13 mouse cellular contexts compared by ENCODE assay signal in the genomic region with DNA sequence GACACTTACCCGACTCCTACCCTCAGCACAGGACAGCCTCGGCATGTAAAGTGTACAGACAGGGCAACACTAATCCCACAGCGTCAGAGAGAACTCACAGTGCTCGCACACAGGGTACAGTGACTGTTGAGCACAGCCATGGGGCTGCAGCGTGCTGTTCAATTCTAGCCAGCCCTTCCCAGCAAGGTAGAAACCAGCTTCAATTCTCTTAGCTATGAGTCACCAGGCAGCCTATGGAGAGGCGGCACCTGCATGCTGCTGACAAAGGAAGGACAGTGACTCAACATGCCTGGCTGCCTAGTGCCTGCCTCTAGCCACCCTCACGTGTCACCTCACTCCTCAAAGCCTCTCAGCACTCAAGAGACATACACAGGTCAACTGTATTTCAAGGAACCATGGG. TPM values are rescaled to one million over a fixed set of nuclear protein-coding genes. Genes with fewer than 3 reads are reported as not detected.
DNase-seq lines count a peak whose midpoint lies in the region; ATAC-seq and TF ChIP-seq lines count a peak whose summit lies in the region.
"Had no signal": no experiment of that assay in that cellular context is flagged by ENCODE, and none has a peak within 500 bp of the region (broad histone marks: within the 10 kb centered on the region; RNA-seq: fewer than 3 reads in every experiment).

No protein-coding gene starts in this region.

- 93% methylated on average over 7 of the region's 7 CpGs for WGBS in midbrain, postnatal 0 days

- intact Hi-C loops in left cerebral cortex, postnatal 14 days (cut with DNase I) = no loop called here
- intact Hi-C loops in left cerebral cortex, postnatal 36 days (cut with DNase I) = no loop called here

- dilution Hi-C loops in CH12.LX (cut with MboI; ENCODE audit: extremely low pct_ligation_motif_present, extremely low pct_unique_long_range_greater_than_20kb, low sequenced_read_pairs) = no loop called here

- peak; percentile 27 for ATAC-seq in Patski
- no peak for ATAC-seq in inflammation-experienced regulatory T-cells, adult 6 months
- no peak for ATAC-seq in midbrain, postnatal 0 days (ENCODE audit: low FRiP score)
- ATAC-seq: activated CD4-positive, CD25-positive, alpha-beta regulatory T cell, adult 4 months; forebrain, embryonic 13.5 days; hindbrain, embryonic 16.5 days had no signal

- no peak for TF ChIP-seq POLR2A in CH12.LX (IDR thresholded peaks at IDR 0.05; ENCODE audit: low read depth, low read length)

- no peak for TF ChIP-seq EP300 in CH12.LX (IDR thresholded peaks at IDR 0.05; ENCODE audit: low read length)

- no peak for TF ChIP-seq CTCF in CH12.LX (conservative IDR thresholded peaks at IDR 0.05 in 1 of 2, IDR thresholded peaks at IDR 0.05 in 1 of 2; ENCODE audit: low read depth in 2 of 2, low read length in 2 of 2)
- no peak for TF ChIP-seq CTCF in Patski (IDR thresholded peaks at IDR 0.05)
- no peak for TF ChIP-seq CTCF in midbrain, postnatal 0 days (IDR thresholded peaks at IDR 0.05)

- no peaks in the 10 kb centered on the region for H3K27me3 ChIP-seq in CH12.LX (replicated peaks)
- H3K27me3 ChIP-seq in Patski = no peaks in the 10 kb centered on the region
- H3K27me3 ChIP-seq in midbrain, postnatal 0 days (ENCODE audit: insufficient read depth, low read length) = no peaks in the 10 kb centered on the region
- H3K27me3 ChIP-seq: forebrain, embryonic 13.5 days; heart, embryonic 15.5 days had no signal

- H3K4me2 ChIP-seq in CH12.LX (ENCODE audit: insufficient read depth, low read depth, poor library complexity, severe bottlenecking) = no peak overlapping the region
- H3K4me2 ChIP-seq in midbrain, postnatal 0 days (ENCODE audit: low read depth, low read length, poor library complexity, severe bottlenecking) = no peak overlapping the region
- H3K4me2 ChIP-seq: forebrain, embryonic 13.5 days; heart, embryonic 15.5 days had no signal

- peaks cover 13 to 34% of the 10 kb centered on the region in 2 experiments for H3K4me1 ChIP-seq in CH12.LX (ENCODE audit: control insufficient read depth in 1 of 2, insufficient read depth in 2 of 2)
- no peaks in the 10 kb centered on the region for H3K4me1 ChIP-seq in midbrain, postnatal 0 days (ENCODE audit: insufficient read depth, low read length)
- H3K4me1 ChIP-seq: forebrain, embryonic 13.5 days; heart, embryonic 15.5 days had no signal

- in situ Hi-C loops in CH12.LX (cut with MboI; ENCODE audit: low pct_ligation_motif_present, low pct_unique_long_range_greater_than_20kb, low sequenced_read_pairs) = no loop called here
- in situ Hi-C loops in Patski (cut with MboI; ENCODE audit: low pct_unique_long_range_greater_than_20kb) = no loop called here

- H3K79me2 ChIP-seq in CH12.LX (replicated peaks; ENCODE audit: control insufficient read depth, extremely low read depth, insufficient read depth, poor library complexity, severe bottlenecking) = no peaks in the 10 kb centered on the region

- CTCF ChIA-PET in Patski (lab: Charles Lee) = no interaction called here

- POLR2A ChIA-PET in Patski (lab: Charles Lee) = no interaction called here

- H3K9me3 ChIP-seq in CH12.LX (replicated peaks; ENCODE audit: low read length) = no peaks in the 10 kb centered on the region
- H3K9me3 ChIP-seq in midbrain, postnatal 0 days (ENCODE audit: low read length) = no peaks in the 10 kb centered on the region
- H3K9me3 ChIP-seq: forebrain, embryonic 13.5 days; heart, embryonic 15.5 days had no signal

- H3K4me3 ChIP-seq in CH12.LX (replicated peaks in 1 of 3; ENCODE audit: low read depth in 2 of 3, low read length in 2 of 3, poor library complexity in 1 of 3) = no peak overlapping the region
- no peak overlapping the region for H3K4me3 ChIP-seq in midbrain, postnatal 0 days (ENCODE audit: low read depth, low read length)
- H3K4me3 ChIP-seq: forebrain, embryonic 13.5 days; heart, embryonic 15.5 days had no signal

- no peak for TF ChIP-seq RAD21 in CH12.LX (IDR thresholded peaks at IDR 0.05; ENCODE audit: low read depth, low read length)

- H3K27ac ChIP-seq in CH12.LX (ENCODE audit: insufficient read depth, low read depth) = no peak overlapping the region
- no peak overlapping the region for H3K27ac ChIP-seq in midbrain, postnatal 0 days (ENCODE audit: low read depth, low read length)
- H3K27ac ChIP-seq: forebrain, embryonic 13.5 days; heart, embryonic 15.5 days; kidney, postnatal 0 days had no signal

- no peak overlapping the region for H3K9ac ChIP-seq in CH12.LX (ENCODE audit: insufficient read depth, low read depth)
- no peak overlapping the region for H3K9ac ChIP-seq in midbrain, postnatal 0 days (replicated peaks; ENCODE audit: low read length, poor library complexity, severe bottlenecking)
- H3K9ac ChIP-seq: forebrain, embryonic 13.5 days; heart, embryonic 15.5 days had no signal

- peaks cover 87 to 98% of the 10 kb centered on the region in 2 experiments for H3K36me3 ChIP-seq in CH12.LX (replicated peaks in 1 of 2; ENCODE audit: control insufficient read depth in 1 of 2, insufficient read depth in 1 of 2, low read length in 1 of 2)
- peaks cover 76% of the 10 kb centered on the region for H3K36me3 ChIP-seq in midbrain, postnatal 0 days (ENCODE audit: insufficient read depth, low read length)

- peak; percentile 40 for DNase-seq in left cerebral cortex, adult 11 months (ENCODE audit: low spot score)
- DNase-seq in left cerebral cortex, postnatal 14 days (ENCODE audit: low spot score in 2 of 2) = no peak
- DNase-seq in CH12.LX (ENCODE audit: extremely low read depth) (no peak), Patski (ENCODE audit: low read depth, low spot score) (no peak)
- peak; percentile 35 to 40 for DNase-seq in left cerebral cortex, postnatal 36 days (ENCODE audit: low spot score in 2 of 2)
- DNase-seq in midbrain, postnatal 0 days (ENCODE audit: low spot score) = no peak
- DNase-seq: gastrocnemius, postnatal 25 days had no signal

TF ChIP-seq in CH12.LX, 34 proteins besides CTCF, POLR2A, EP300 and RAD21:
- TF ChIP-seq BHLHE40 (IDR thresholded peaks at IDR 0.05; ENCODE audit: low read depth, low read length) = 0 out of 2 replicates have a peak, but pooled peaks have one; percentile 12
- no peak for TF ChIP-seq MAZ (IDR thresholded peaks at IDR 0.05; ENCODE audit: low read depth, low read length)
TF ChIP-seq in CH12.LX: peak in this region for 1.

RNA-seq across cellular contexts. Expression of a gene that starts 24.6 kb away (rescaled TPM):
- total RNA-seq in left cerebral cortex, postnatal 14 days (2021) = 100 to 1,000 TPM; 515 to 524 TPM
- total RNA-seq in CH12.LX (2012; rRNA removed) = 76.9 and 83.1 TPM in 2 replicates
- 95.2 and 116 TPM in 2 replicates for total RNA-seq in CH12.LX (2014; rRNA removed)
- 82.2 and 91.6 TPM in 2 replicates for polyA plus RNA-seq in CH12.LX (2012; ENCODE audit: insufficient read length, low read depth)
- polyA plus RNA-seq in Patski (2021) = 382 TPM
- 100 to 1,000 TPM; 539 to 601 TPM for total RNA-seq in left cerebral cortex, postnatal 36 days (2021)
- polyA plus RNA-seq in inflammation-experienced regulatory T-cells, adult 6 months (2017; shearing (Covaris generic)) = 10 to 100 TPM; 78.2 to 86.1 (median 84.1) TPM
- 251 and 264 TPM in 2 replicates for total RNA-seq in midbrain, postnatal 0 days (2014; rRNA removed)
- 333 and 346 TPM in 2 replicates for polyA plus RNA-seq in midbrain, postnatal 0 days (2015; fragmentation: Nextera tagmentation; extraction: Ambion mirVana)

RNA-seq across cellular contexts. Expression of a gene that starts 24.6 kb away (rescaled TPM):
- total RNA-seq in left cerebral cortex, postnatal 14 days (2021) = 10 to 100 TPM; 46.9 to 50.1 TPM
- total RNA-seq in CH12.LX (2012; rRNA removed) (0.08 and 0.17 TPM in 2 replicates), CH12.LX (2014; rRNA removed) (0.12 and 0.19 TPM in 2 replicates)
- polyA plus RNA-seq in CH12.LX (2012; ENCODE audit: insufficient read length, low read depth) (0.46 and 0.51 TPM in 2 replicates), Patski (2021) (0.19 TPM)
- 10 to 100 TPM; 59.5 to 70.6 TPM for total RNA-seq in left cerebral cortex, postnatal 36 days (2021)
- under 1 TPM in 2 of 3 experiments, not detected in 1; 0.36 to 0.47 TPM for polyA plus RNA-seq in inflammation-experienced regulatory T-cells, adult 6 months (2017; shearing (Covaris generic))
- total RNA-seq in midbrain, postnatal 0 days (2014; rRNA removed) = 51.6 and 73.9 TPM in 2 replicates
- polyA plus RNA-seq in midbrain, postnatal 0 days (2015; fragmentation: Nextera tagmentation; extraction: Ambion mirVana) = 35.8 and 42.9 TPM in 2 replicates
- polyA plus RNA-seq: kidney, postnatal 0 days had no signal

RNA-seq across cellular contexts. Expression of a gene that starts 38.0 kb away (rescaled TPM):
- total RNA-seq in left cerebral cortex, postnatal 14 days (2021) = 10 to 100 TPM; 41.8 to 44.5 TPM
- total RNA-seq in CH12.LX (2012; rRNA removed) (25.5 and 25.7 TPM in 2 replicates), CH12.LX (2014; rRNA removed) (35.9 and 46.6 TPM in 2 replicates)
- polyA plus RNA-seq in CH12.LX (2012; ENCODE audit: insufficient read length, low read depth) (24.6 and 29.5 TPM in 2 replicates), Patski (2021) (30.6 TPM)
- 10 to 100 TPM; 45.5 to 55.5 TPM for total RNA-seq in left cerebral cortex, postnatal 36 days (2021)
- polyA plus RNA-seq in inflammation-experienced regulatory T-cells, adult 6 months (2017; shearing (Covaris generic)) = 10 to 100 TPM in 1 of 3 experiments, 1 to 10 TPM in 2; 7.0 to 12.5 (median 8.6) TPM
- 133 and 210 TPM in 2 replicates for total RNA-seq in midbrain, postnatal 0 days (2014; rRNA removed)
- polyA plus RNA-seq in midbrain, postnatal 0 days (2015; fragmentation: Nextera tagmentation; extraction: Ambion mirVana) = 19.0 and 21.9 TPM in 2 replicates

Comparison
In these comparisons a context has a peak if more than half of its experiments do, and no peak if none do; other contexts are left out.
1. DNase-seq: peak in left cerebral cortex, adult 11 months (single experiment) and left cerebral cortex, postnatal 36 days (2 of 2); none in left cerebral cortex, postnatal 14 days (0 of 2), CH12.LX (single experiment), Patski (single experiment) and midbrain, postnatal 0 days (single experiment).
2. RNA of a gene that starts 24.6 kb away (total RNA-seq): 51.6 to 73.9 TPM in midbrain, postnatal 0 days, 59.5 to 70.6 TPM in left cerebral cortex, postnatal 36 days and 46.9 to 50.1 TPM in left cerebral cortex, postnatal 14 days; 0.08 to 0.19 TPM in CH12.LX; every median in the first group is over 10 times any median in the second.